13 mouse cellular contexts compared by ENCODE assay signal in the genomic region with DNA sequence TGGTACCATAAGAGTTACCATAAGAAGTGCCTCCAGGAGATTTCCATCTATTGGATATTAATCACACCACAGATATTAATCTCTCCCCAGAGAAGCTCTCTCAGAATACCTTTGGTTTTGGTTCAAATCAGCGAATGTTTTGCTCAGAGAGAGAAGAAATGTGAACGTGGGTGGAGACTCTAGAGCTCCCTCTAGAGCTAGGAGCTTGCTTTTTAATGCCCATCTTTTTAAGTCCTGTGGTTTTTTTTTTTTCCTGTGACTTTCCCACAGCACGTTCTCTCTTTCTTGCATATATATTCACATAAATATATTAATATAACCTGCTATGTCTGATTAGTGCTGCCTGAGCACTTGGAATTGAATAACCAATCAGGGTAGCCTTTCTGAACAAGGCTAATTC.
DNase-seq lines count a peak whose midpoint lies in the region; ATAC-seq and TF ChIP-seq lines count a peak whose summit lies in the region.
"Had no signal": no experiment of that assay in that cellular context is flagged by ENCODE, and none has a peak within 500 bp of the region (broad histone marks: within the 10 kb centered on the region; RNA-seq: fewer than 3 reads in every experiment).

No protein-coding gene starts in this region.

- no peaks in the 10 kb centered on the region for H3K79me2 ChIP-seq in CH12.LX (replicated peaks; ENCODE audit: control insufficient read depth, extremely low read depth, insufficient read depth, poor library complexity, severe bottlenecking)

- H3K4me2 ChIP-seq in kidney, embryonic 15.5 days = no peak overlapping the region
- no peak overlapping the region for H3K4me2 ChIP-seq in CH12.LX (ENCODE audit: insufficient read depth, low read depth, poor library complexity, severe bottlenecking)
- H3K4me2 ChIP-seq: stomach, embryonic 15.5 days had no signal

- no peaks in the 10 kb centered on the region for H3K9me3 ChIP-seq in kidney, embryonic 15.5 days (replicated peaks)
- no peaks in the 10 kb centered on the region for H3K9me3 ChIP-seq in CH12.LX (replicated peaks; ENCODE audit: low read length)
- H3K9me3 ChIP-seq: hindbrain, embryonic 10.5 days; stomach, embryonic 15.5 days had no signal

- H3K9ac ChIP-seq in kidney, embryonic 15.5 days = no peak overlapping the region
- no peak overlapping the region for H3K9ac ChIP-seq in CH12.LX (ENCODE audit: insufficient read depth, low read depth)
- H3K9ac ChIP-seq: stomach, embryonic 15.5 days had no signal

- peak; percentile 9 for DNase-seq in embryo, embryonic 10.5 days (ENCODE audit: low spot score)
- DNase-seq in embryo, embryonic 9.5 days (ENCODE audit: extremely low spot score) = no peak
- DNase-seq in kidney, postnatal 10 days = peak; percentile 13
- DNase-seq in CH12.LX (ENCODE audit: extremely low read depth) = peak; percentile 40
- no peak for DNase-seq in brain, embryonic 14.5 days (ENCODE audit: low read depth)
- no peak for DNase-seq in adipocyte (ENCODE audit: low spot score)
- no peak for DNase-seq in cerebellum, adult 11-12 months
- DNase-seq: B cell, adult 2 months; cerebellum, postnatal 36 days; right cerebral cortex, postnatal 4 days had no signal

- dilution Hi-C loops in CH12.LX (cut with MboI; ENCODE audit: extremely low pct_ligation_motif_present, extremely low pct_unique_long_range_greater_than_20kb, low sequenced_read_pairs) = no loop called here

- H3K4me1 ChIP-seq in kidney, embryonic 15.5 days = no peaks in the 10 kb centered on the region
- no peaks in the 10 kb centered on the region for H3K4me1 ChIP-seq in CH12.LX (ENCODE audit: control insufficient read depth in 1 of 2, insufficient read depth in 2 of 2)
- H3K4me1 ChIP-seq: hindbrain, embryonic 10.5 days; stomach, embryonic 15.5 days had no signal

- TF ChIP-seq CTCF in CH12.LX (conservative IDR thresholded peaks at IDR 0.05 in 1 of 2, IDR thresholded peaks at IDR 0.05 in 1 of 2; ENCODE audit: low read depth in 2 of 2, low read length in 2 of 2) = peak; percentile 12 to 61; a peak in 2 of 4 replicates
- TF ChIP-seq CTCF in brain, embryonic 14.5 days (IDR thresholded peaks at IDR 0.05; ENCODE audit: borderline replicate concordance, extremely low read depth, insufficient read depth, insufficient read length) = peak; percentile 4; the same call in 1 of the 2 replicates

- no peak for TF ChIP-seq EP300 in CH12.LX (IDR thresholded peaks at IDR 0.05; ENCODE audit: low read length)

- H3K36me3 ChIP-seq in kidney, embryonic 15.5 days = no peaks in the 10 kb centered on the region
- no peaks in the 10 kb centered on the region for H3K36me3 ChIP-seq in CH12.LX (replicated peaks in 1 of 2; ENCODE audit: control insufficient read depth in 1 of 2, insufficient read depth in 1 of 2, low read length in 1 of 2)
- H3K36me3 ChIP-seq: hindbrain, embryonic 10.5 days; stomach, embryonic 15.5 days had no signal

- ATAC-seq in kidney, embryonic 15.5 days (replicated peaks; ENCODE audit: low FRiP score) = no peak

- H3K27ac ChIP-seq in kidney, embryonic 15.5 days = no peak overlapping the region
- no peak overlapping the region for H3K27ac ChIP-seq in CH12.LX (ENCODE audit: insufficient read depth, low read depth)
- H3K27ac ChIP-seq: hindbrain, embryonic 10.5 days; stomach, embryonic 15.5 days had no signal

- in situ Hi-C loops in CH12.LX (cut with MboI; ENCODE audit: low pct_ligation_motif_present, low pct_unique_long_range_greater_than_20kb, low sequenced_read_pairs) = no loop called here

- no peak overlapping the region for H3K4me3 ChIP-seq in kidney, embryonic 15.5 days (replicated peaks)
- no peak overlapping the region for H3K4me3 ChIP-seq in CH12.LX (replicated peaks in 1 of 3; ENCODE audit: low read depth in 2 of 3, low read length in 2 of 3, poor library complexity in 1 of 3)
- H3K4me3 ChIP-seq: hindbrain, embryonic 10.5 days; stomach, embryonic 15.5 days had no signal

- 31% methylated on average over 3 of the region's 3 CpGs for WGBS in kidney, embryonic 15.5 days

- no peaks in the 10 kb centered on the region for H3K27me3 ChIP-seq in kidney, embryonic 15.5 days
- H3K27me3 ChIP-seq in CH12.LX (replicated peaks) = no peaks in the 10 kb centered on the region
- H3K27me3 ChIP-seq: stomach, embryonic 15.5 days had no signal

- TF ChIP-seq POLR2A in CH12.LX (IDR thresholded peaks at IDR 0.05; ENCODE audit: low read depth, low read length) = no peak
- TF ChIP-seq POLR2A in brain, embryonic 14.5 days (IDR thresholded peaks at IDR 0.05; ENCODE audit: borderline replicate concordance, extremely low read depth, insufficient read depth, insufficient read length, poor library complexity, severe bottlenecking) = no peak

- peak; percentile 37 for TF ChIP-seq RAD21 in CH12.LX (IDR thresholded peaks at IDR 0.05; ENCODE audit: low read depth, low read length)

TF ChIP-seq in CH12.LX, 34 proteins besides CTCF, POLR2A, EP300 and RAD21:
- no peak for TF ChIP-seq PAX5 (IDR thresholded peaks at IDR 0.05; ENCODE audit: low read length)
- no peak for TF ChIP-seq ZMIZ1 (IDR thresholded peaks at IDR 0.05; ENCODE audit: low read depth, low read length)
- peak; percentile 83 for TF ChIP-seq ZNF384 (IDR thresholded peaks at IDR 0.05; ENCODE audit: low read depth, low read length)
TF ChIP-seq in CH12.LX: peak in this region for 1.

Comparison
In these comparisons a context has a peak if more than half of its experiments do, and no peak if none do; other contexts are left out.
1. DNase-seq: peak in embryo, embryonic 10.5 days (single experiment), kidney, postnatal 10 days (single experiment) and CH12.LX (single experiment); none in embryo, embryonic 9.5 days (single experiment), brain, embryonic 14.5 days (single experiment), adipocyte (single experiment) and cerebellum, adult 11-12 months (single experiment).